Mouse (Mus musculus): Measurements from ENCODE around the gene Abtb2.

DNA sequence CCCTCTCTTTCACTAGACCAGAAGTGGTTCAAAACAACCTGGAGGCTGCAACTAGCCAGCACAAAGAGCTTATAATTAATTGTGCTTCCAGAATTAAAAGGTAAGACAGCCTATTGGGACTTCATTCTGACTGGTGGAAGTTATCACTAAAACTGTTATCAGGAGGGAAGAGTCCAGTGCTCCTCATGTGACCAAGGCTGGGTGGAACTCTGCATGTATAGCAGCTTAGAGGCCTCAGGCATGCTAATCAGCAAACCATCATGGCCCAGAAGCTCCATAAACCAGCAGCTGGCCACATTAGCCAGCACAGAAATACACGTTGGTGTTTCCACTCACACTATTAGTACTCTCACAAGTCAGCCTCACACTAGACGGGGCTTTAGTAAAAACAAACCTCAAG, 180.7 kb downstream of the Abtb2 start:
- TF ChIP-seq POLR2A (IDR thresholded peaks at IDR 0.05; ENCODE audit: borderline replicate concordance, extremely low read depth, low read depth, low read length) (no peak), CTCF (IDR thresholded peaks at IDR 0.05; ENCODE audit: insufficient read depth, low read length) (no peak)
